Mouse (Mus musculus): ENCODE results near the gene Pianp. TPM values are rescaled to one million over a fixed set of nuclear protein-coding genes. Genes with fewer than 3 reads are reported as not detected.
A peak's percentile ranks its signal among the peaks of the same experiment; 100 is the strongest.

Pianp gene
- polyA plus RNA-seq, 1 experiment from 2014 or later, result 5.0 TPM

DNA sequence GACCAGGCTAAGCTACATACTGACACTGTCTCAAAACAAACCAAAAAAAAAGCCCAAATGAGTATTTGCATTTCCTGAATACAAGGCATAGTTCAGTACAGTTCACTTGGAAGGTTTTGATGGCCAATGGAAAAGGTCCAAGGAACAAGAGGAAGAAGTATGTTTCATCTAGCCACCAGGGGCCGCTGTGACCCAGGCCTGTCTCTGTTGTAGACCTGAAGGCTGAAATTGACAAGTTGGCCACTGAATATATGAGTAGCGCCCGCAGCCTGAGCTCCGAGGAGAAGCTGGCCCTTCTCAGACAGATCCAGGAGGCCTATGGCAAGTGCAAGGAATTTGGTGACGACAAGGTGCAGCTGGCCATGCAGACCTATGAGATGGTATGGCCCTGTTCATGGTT, 50.2 kb downstream of the Pianp start:
- H3K36me3 ChIP-seq (ENCODE audit: control insufficient read depth, insufficient read depth, low read length), result peaks cover 71% of the 10 kb centered on the region
- no peak overlapping the region for H3K9ac ChIP-seq (ENCODE audit: low read depth, low read length)
- H3K27ac ChIP-seq (replicated peaks; ENCODE audit: low read depth, low read length), result no peak overlapping the region
- 25% methylated on average over 5 of the region's 5 CpGs for WGBS
- no peaks in the 10 kb centered on the region for H3K4me1 ChIP-seq (ENCODE audit: control insufficient read depth, insufficient read depth, low read length)
- H3K4me2 ChIP-seq (ENCODE audit: low read depth, low read length), result no peak overlapping the region
- no peaks in the 10 kb centered on the region for H3K27me3 ChIP-seq (replicated peaks; ENCODE audit: control insufficient read depth, insufficient read depth, low read length)
- ATAC-seq (ENCODE audit: low read depth), result peak; percentile 45; the same call in 1 of the 2 replicates
- DNase-seq (ENCODE audit: low spot score), result peak; percentile 87
- H3K9me3 ChIP-seq (ENCODE audit: control insufficient read depth, low read length), result no peaks in the 10 kb centered on the region
- no peak overlapping the region for H3K4me3 ChIP-seq (ENCODE audit: low read depth, low read length)

DNA sequence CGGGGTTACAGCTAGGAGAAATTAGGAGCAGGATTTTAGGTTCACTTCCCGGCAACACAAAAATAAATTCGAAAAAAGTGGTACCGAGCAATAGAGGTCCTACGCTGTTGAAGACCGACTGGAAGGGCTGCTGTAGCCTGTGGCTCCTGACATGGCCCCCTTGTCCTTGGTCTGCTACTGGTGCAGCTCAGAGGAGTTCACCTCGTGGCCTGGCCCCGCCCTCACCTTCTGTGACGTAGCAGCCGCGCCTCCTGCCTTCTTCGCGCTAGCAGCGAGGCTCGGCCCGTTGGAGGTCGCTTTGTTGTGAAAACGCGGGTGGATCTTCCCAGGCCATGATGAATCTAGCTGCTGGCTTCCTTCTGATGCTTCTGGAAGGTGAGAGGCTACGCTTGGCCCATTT, 53.2 kb downstream of the Pianp start, which contains the start of gene Acrbp:
Acrbp (plus strand) TSS at position 12 of the 400 bp plus-strand sequence.
- 35% methylated on average over 20 of the region's 20 CpGs for WGBS
- no peak within 1 kb of the TSS for H3K9ac ChIP-seq (ENCODE audit: low read depth, low read length)
- no peak for ATAC-seq (ENCODE audit: low read depth)

DNA sequence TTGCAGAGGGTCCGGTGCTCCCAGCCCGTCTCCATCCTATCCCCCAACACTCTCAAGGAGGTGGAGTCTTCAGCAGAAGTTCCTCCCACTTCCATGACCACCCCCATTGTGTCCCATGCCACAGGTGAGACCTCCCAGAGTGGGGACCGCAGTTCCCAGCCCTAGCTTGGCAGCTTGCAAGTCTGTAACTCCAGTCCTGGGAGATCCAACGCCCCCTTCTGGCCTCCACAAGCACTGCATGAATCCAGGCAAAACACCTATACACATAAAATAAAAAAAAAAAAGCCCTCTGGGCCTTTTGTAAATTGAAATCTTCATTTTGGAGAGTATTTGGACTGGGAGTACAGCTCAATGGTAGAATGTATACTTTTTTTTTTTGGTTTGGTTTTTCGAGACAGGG, 54.7 kb downstream of the Pianp start:
- no peak overlapping the region for H3K27ac ChIP-seq (replicated peaks; ENCODE audit: low read depth, low read length)
- H3K4me1 ChIP-seq (ENCODE audit: control insufficient read depth, insufficient read depth, low read length), result no peaks in the 10 kb centered on the region
- DNase-seq (ENCODE audit: low spot score) (no peak), ATAC-seq (ENCODE audit: low read depth) (no peak)
- H3K4me2 ChIP-seq (ENCODE audit: low read depth, low read length), result no peak overlapping the region
- peaks cover 84% of the 10 kb centered on the region for H3K36me3 ChIP-seq (ENCODE audit: control insufficient read depth, insufficient read depth, low read length)
- H3K4me3 ChIP-seq (ENCODE audit: low read depth, low read length), result no peak overlapping the region
- WGBS, result 76% methylated on average over 5 of the region's 5 CpGs
- no peaks in the 10 kb centered on the region for H3K27me3 ChIP-seq (replicated peaks; ENCODE audit: control insufficient read depth, insufficient read depth, low read length)
- no peak overlapping the region for H3K9ac ChIP-seq (ENCODE audit: low read depth, low read length)
- H3K9me3 ChIP-seq (ENCODE audit: control insufficient read depth, low read length), result no peaks in the 10 kb centered on the region

More for the DNA sequence above, 53.2 kb downstream of the Pianp start, which contains the start of gene Acrbp:
- Histone ChIP-seq H3K27me3 (replicated peaks; ENCODE audit: control insufficient read depth, insufficient read depth, low read length) (no peaks in the 10 kb centered on the region), H3K9me3 (ENCODE audit: control insufficient read depth, low read length) (no peaks in the 10 kb centered on the region), H3K36me3 (ENCODE audit: control insufficient read depth, insufficient read depth, low read length) (peaks cover 82% of the 10 kb centered on the region), H3K4me2 (ENCODE audit: low read depth, low read length) (no peak within 1 kb of the TSS), H3K4me3 (ENCODE audit: low read depth, low read length) (no peak within 1 kb of the TSS), H3K4me1 (ENCODE audit: control insufficient read depth, insufficient read depth, low read length) (no peaks in the 10 kb centered on the region), H3K27ac (replicated peaks; ENCODE audit: low read depth, low read length) (no peak within 1 kb of the TSS)
- no peak for DNase-seq (ENCODE audit: low spot score)

Other genes with a start within 250 kb of the Pianp start
- gene Gm45234, start 240.7 kb upstream of the Pianp start, polyA plus RNA-seq (2014; fragmentation: Nextera tagmentation; extraction: Ambion mirVana), result not detected in 2 replicates
- gene Atn1, start 240.2 kb upstream of the Pianp start, polyA plus RNA-seq (2014; fragmentation: Nextera tagmentation; extraction: Ambion mirVana), result 13.8 and 14.9 TPM in 2 replicates
- 10.4 and 11.2 TPM in 2 replicates for gene Eno2, start 227.0 kb upstream of the Pianp start, polyA plus RNA-seq (2014; fragmentation: Nextera tagmentation; extraction: Ambion mirVana)
- gene Lrrc23, start 217.0 kb upstream of the Pianp start, polyA plus RNA-seq (2014; fragmentation: Nextera tagmentation; extraction: Ambion mirVana), result 1.9 and 13.2 TPM in 2 replicates
- 9.1 and 10.0 TPM in 2 replicates for gene Spsb2, start 188.0 kb upstream of the Pianp start, polyA plus RNA-seq (2014; fragmentation: Nextera tagmentation; extraction: Ambion mirVana)
- 861 and 874 TPM in 2 replicates for gene Tpi1, start 182.4 kb upstream of the Pianp start, polyA plus RNA-seq (2014; fragmentation: Nextera tagmentation; extraction: Ambion mirVana)
- gene Usp5, start 167.2 kb upstream of the Pianp start, polyA plus RNA-seq (2014; fragmentation: Nextera tagmentation; extraction: Ambion mirVana), result 110 and 131 TPM in 2 replicates
- 107 and 131 TPM in 2 replicates for gene Cdca3, start 167.1 kb upstream of the Pianp start, polyA plus RNA-seq (2014; fragmentation: Nextera tagmentation; extraction: Ambion mirVana)
- gene Gnb3, start 156.4 kb upstream of the Pianp start, polyA plus RNA-seq (2014; fragmentation: Nextera tagmentation; extraction: Ambion mirVana), result 2.9 and 3.5 TPM in 2 replicates
- gene P3h3, start 138.9 kb upstream of the Pianp start, polyA plus RNA-seq (2014; fragmentation: Nextera tagmentation; extraction: Ambion mirVana), result 49.5 and 57.0 TPM in 2 replicates
- 0.95 and 1.5 TPM in 2 replicates for gene Gpr162, start 132.7 kb upstream of the Pianp start, polyA plus RNA-seq (2014; fragmentation: Nextera tagmentation; extraction: Ambion mirVana)
- 0.07 and 0.25 TPM in 2 replicates for gene Cd4, start 108.5 kb upstream of the Pianp start, polyA plus RNA-seq (2014; fragmentation: Nextera tagmentation; extraction: Ambion mirVana)
- gene Lag3, start 85.0 kb upstream of the Pianp start, polyA plus RNA-seq (2014; fragmentation: Nextera tagmentation; extraction: Ambion mirVana), result 1.9 and 2.4 TPM in 2 replicates
- gene Ptms, start 76.6 kb upstream of the Pianp start, polyA plus RNA-seq (2014; fragmentation: Nextera tagmentation; extraction: Ambion mirVana), result 255 and 263 TPM in 2 replicates
- gene Mlf2, start 65.3 kb upstream of the Pianp start, polyA plus RNA-seq (2014; fragmentation: Nextera tagmentation; extraction: Ambion mirVana), result 346 and 352 TPM in 2 replicates
- 138 and 141 TPM in 2 replicates for gene Cops7a, start 31.2 kb upstream of the Pianp start, polyA plus RNA-seq (2014; fragmentation: Nextera tagmentation; extraction: Ambion mirVana)
- 10.4 and 11.9 TPM in 2 replicates for gene Zfp384, start 12.5 kb downstream of the Pianp start, polyA plus RNA-seq (2014; fragmentation: Nextera tagmentation; extraction: Ambion mirVana)
- gene Ing4, start 43.1 kb downstream of the Pianp start, polyA plus RNA-seq (2014; fragmentation: Nextera tagmentation; extraction: Ambion mirVana), result 99.0 and 112 TPM in 2 replicates
- gene Acrbp, start 53.0 kb downstream of the Pianp start, polyA plus RNA-seq (2014; fragmentation: Nextera tagmentation; extraction: Ambion mirVana), result 8.3 and 9.9 TPM in 2 replicates
- 1.1 and 1.4 TPM in 2 replicates for gene Lpar5, start 71.2 kb downstream of the Pianp start, polyA plus RNA-seq (2014; fragmentation: Nextera tagmentation; extraction: Ambion mirVana)
- gene Chd4, start 99.3 kb downstream of the Pianp start, polyA plus RNA-seq (2014; fragmentation: Nextera tagmentation; extraction: Ambion mirVana), result 70.1 and 73.5 TPM in 2 replicates
- 56.4 and 60.4 TPM in 2 replicates for gene Nop2, start 135.2 kb downstream of the Pianp start, polyA plus RNA-seq (2014; fragmentation: Nextera tagmentation; extraction: Ambion mirVana)
- 37.9 and 43.7 TPM in 2 replicates for gene Iffo1, start 148.5 kb downstream of the Pianp start, polyA plus RNA-seq (2014; fragmentation: Nextera tagmentation; extraction: Ambion mirVana)
- gene Gapdh, start 169.8 kb downstream of the Pianp start, polyA plus RNA-seq (2014; fragmentation: Nextera tagmentation; extraction: Ambion mirVana), result 1,831 and 1,850 TPM in 2 replicates
- 76.7 and 90.8 TPM in 2 replicates for gene Ncapd2, start 195.0 kb downstream of the Pianp start, polyA plus RNA-seq (2014; fragmentation: Nextera tagmentation; extraction: Ambion mirVana)
- 198 and 205 TPM in 2 replicates for gene Mrpl51, start 195.1 kb downstream of the Pianp start, polyA plus RNA-seq (2014; fragmentation: Nextera tagmentation; extraction: Ambion mirVana)
- gene Vamp1, start 218.9 kb downstream of the Pianp start, polyA plus RNA-seq (2014; fragmentation: Nextera tagmentation; extraction: Ambion mirVana), result 2.4 and 2.7 TPM in 2 replicates
- gene Tapbpl, start 235.2 kb downstream of the Pianp start, polyA plus RNA-seq (2014; fragmentation: Nextera tagmentation; extraction: Ambion mirVana), result 3.4 and 3.6 TPM in 2 replicates
- gene Cd27, start 240.3 kb downstream of the Pianp start, polyA plus RNA-seq (2014; fragmentation: Nextera tagmentation; extraction: Ambion mirVana), result 1.1 and 2.9 TPM in 2 replicates

Data from embryonic facial prominence, embryonic 14.5 days (tissue).